Mouse (Mus musculus): ENCODE results near the gene Pax8.

The Pax8 gene

GRCm38 (mm10) chr2:24460808-24461127 lies 14.6 kb downstream of the Pax8 start:
- peak; percentile 73 to 84 for DNase-seq

GRCm38 (mm10) chr2:24460112-24460807 lies 15.1 kb downstream of the Pax8 start:
- DNase-seq, result peak; percentile 43 to 74

- DNase-seq, result no peak
Observed at GRCm38 (mm10) chr2:24456841-24457240, 18.6 kb downstream of the Pax8 start.

GRCm38 (mm10) chr2:24455057-24455855 lies 20.1 kb downstream of the Pax8 start:
- DNase-seq, result peak; percentile 59 to 85

- DNase-seq, result no peak
Observed at GRCm38 (mm10) chr2:24454429-24455011, 20.9 kb downstream of the Pax8 start.

- peak; percentile 72 to 87 for DNase-seq
Observed at GRCm38 (mm10) chr2:24453206-24453605, 22.2 kb downstream of the Pax8 start.

GRCm38 (mm10) chr2:24449111-24449510 lies 26.3 kb downstream of the Pax8 start:
- no peak for DNase-seq

- DNase-seq, result peak; percentile 58 to 62
Observed at GRCm38 (mm10) chr2:24443256-24443790, 32.1 kb downstream of the Pax8 start.

- no peak for DNase-seq
Observed at GRCm38 (mm10) chr2:24442303-24442925, 33.0 kb downstream of the Pax8 start.

GRCm38 (mm10) chr2:24441899-24442298 lies 33.5 kb downstream of the Pax8 start:
- DNase-seq, result no peak

GRCm38 (mm10) chr2:24440056-24440455 lies 35.3 kb downstream of the Pax8 start:
- peak in 1 of 2 experiments; percentile 34 for DNase-seq

- DNase-seq, result no peak
Observed at GRCm38 (mm10) chr2:24435699-24436098, 39.7 kb downstream of the Pax8 start.

GRCm38 (mm10) chr2:24434670-24435069 lies 40.7 kb downstream of the Pax8 start:
- DNase-seq, result no peak

- DNase-seq, result no peak
Observed at GRCm38 (mm10) chr2:24429806-24430205, 45.6 kb downstream of the Pax8 start.

GRCm38 (mm10) chr2:24427866-24428675 lies 47.3 kb downstream of the Pax8 start:
- DNase-seq, result peak; percentile 63 to 77

GRCm38 (mm10) chr2:24425630-24426029 lies 49.8 kb downstream of the Pax8 start:
- DNase-seq, result no peak

- peak in 1 of 2 experiments; percentile 59 for DNase-seq
Observed at GRCm38 (mm10) chr2:24422815-24423214, 52.6 kb downstream of the Pax8 start.

GRCm38 (mm10) chr2:24421211-24421863 lies 54.1 kb downstream of the Pax8 start:
- peak; percentile 70 to 87 for DNase-seq

GRCm38 (mm10) chr2:24417564-24417963 lies 57.8 kb downstream of the Pax8 start:
- peak in 1 of 2 experiments; percentile 33 for DNase-seq

- DNase-seq, result peak in 1 of 2 experiments; percentile 42
Observed at GRCm38 (mm10) chr2:24417106-24417505, 58.3 kb downstream of the Pax8 start.

GRCm38 (mm10) chr2:24416668-24417067 lies 58.7 kb downstream of the Pax8 start:
- peak; percentile 48 to 74 for DNase-seq
